Mouse (Mus musculus): ENCODE results near the gene Alox5.

DNA sequence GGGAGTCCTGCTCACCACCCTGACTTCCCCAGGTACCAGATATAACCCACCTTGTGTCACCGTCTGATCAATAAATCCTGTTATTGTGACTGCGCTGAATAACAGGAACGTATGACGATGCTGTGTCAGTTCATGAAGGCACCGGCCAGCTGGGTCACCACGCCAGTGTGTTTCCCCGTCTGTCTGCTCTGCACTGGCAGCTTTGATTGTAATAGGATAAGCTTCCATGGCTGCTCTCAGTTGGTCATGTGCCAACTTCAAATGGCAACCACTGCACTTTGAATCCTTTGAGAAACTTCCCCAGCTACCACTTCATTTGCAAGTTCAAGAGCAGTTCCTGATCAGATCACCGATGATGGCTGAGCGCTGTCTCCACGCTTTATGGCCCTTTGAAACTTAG, 77.4 kb downstream of the Alox5 start:
- no peak for TF ChIP-seq CTCF (IDR thresholded peaks at IDR 0.05; ENCODE audit: insufficient read depth, low read depth, low read length)
- TF ChIP-seq POLR2A (IDR thresholded peaks at IDR 0.05; ENCODE audit: insufficient read depth, low read depth, low read length), result no peak
